Mouse (Mus musculus): ENCODE results near the gene Dchs2. TPM values are rescaled to one million over a fixed set of nuclear protein-coding genes. Genes with fewer than 3 reads are reported as not detected.

Gene Dchs2
- polyA plus RNA-seq, 1 experiment from 2014 or later: 0.01 TPM

- no peaks in the 10 kb centered on the region for H3K27me3 ChIP-seq
- H3K4me2 ChIP-seq: no peak overlapping the region
- H3K4me1 ChIP-seq (replicated peaks): no peaks in the 10 kb centered on the region
- 60% methylated on average over 4 of the region's 4 CpGs for WGBS (ENCODE audit: insufficient replicate concordance)
- no peak overlapping the region for H3K4me3 ChIP-seq (replicated peaks)
- no peak overlapping the region for H3K9ac ChIP-seq
- H3K36me3 ChIP-seq: no peaks in the 10 kb centered on the region
- ATAC-seq (ENCODE audit: low read depth) (no peak), DNase-seq (no peak)
- no peaks in the 10 kb centered on the region for H3K9me3 ChIP-seq (replicated peaks)
- H3K27ac ChIP-seq: no peak overlapping the region
Measured at GRCm38 (mm10) chr3:83156165-83156564, 28.4 kb downstream of the Dchs2 start.

GRCm38 (mm10) chr3:83161542-83162231, 33.9 kb downstream of the Dchs2 start:
- ATAC-seq (ENCODE audit: low read depth): no peak
- H3K9me3 ChIP-seq (replicated peaks): no peaks in the 10 kb centered on the region
- no peaks in the 10 kb centered on the region for H3K27me3 ChIP-seq
- no peaks in the 10 kb centered on the region for H3K36me3 ChIP-seq
- no peak overlapping the region for H3K9ac ChIP-seq
- H3K4me3 ChIP-seq (replicated peaks): no peak overlapping the region
- WGBS (ENCODE audit: insufficient replicate concordance): 64% methylated on average over 6 of the region's 6 CpGs
- H3K27ac ChIP-seq: no peak overlapping the region
- H3K4me1 ChIP-seq (replicated peaks): no peaks in the 10 kb centered on the region
- no peak for DNase-seq
- no peak overlapping the region for H3K4me2 ChIP-seq

GRCm38 (mm10) chr3:83163676-83164075, 35.9 kb downstream of the Dchs2 start:
- no peaks in the 10 kb centered on the region for H3K4me1 ChIP-seq (replicated peaks)
- no peaks in the 10 kb centered on the region for H3K9me3 ChIP-seq (replicated peaks)
- DNase-seq (no peak), ATAC-seq (ENCODE audit: low read depth) (no peak)
- H3K4me2 ChIP-seq: no peak overlapping the region
- WGBS (ENCODE audit: insufficient replicate concordance): 66% methylated on average over 3 of the region's 3 CpGs
- no peak overlapping the region for H3K9ac ChIP-seq
- no peaks in the 10 kb centered on the region for H3K36me3 ChIP-seq
- H3K27me3 ChIP-seq: no peaks in the 10 kb centered on the region
- H3K4me3 ChIP-seq (replicated peaks): no peak overlapping the region
- H3K27ac ChIP-seq: no peak overlapping the region

- 80% methylated on average over 5 of the region's 5 CpGs for WGBS (ENCODE audit: insufficient replicate concordance)
- Histone ChIP-seq H3K27ac (no peak overlapping the region), H3K4me2 (no peak overlapping the region), H3K9me3 (replicated peaks) (no peaks in the 10 kb centered on the region), H3K36me3 (no peaks in the 10 kb centered on the region), H3K4me1 (replicated peaks) (no peaks in the 10 kb centered on the region), H3K4me3 (replicated peaks) (no peak overlapping the region), H3K9ac (no peak overlapping the region), H3K27me3 (no peaks in the 10 kb centered on the region)
- DNase-seq (no peak), ATAC-seq (ENCODE audit: low read depth) (no peak)
Measured at GRCm38 (mm10) chr3:83185527-83185926, 57.8 kb downstream of the Dchs2 start.

- 55% methylated on average over 2 of the region's 2 CpGs for WGBS (ENCODE audit: insufficient replicate concordance)
- Histone ChIP-seq H3K4me2 (no peak overlapping the region), H3K27me3 (no peaks in the 10 kb centered on the region), H3K4me3 (replicated peaks) (no peak overlapping the region), H3K27ac (no peak overlapping the region), H3K9me3 (replicated peaks) (no peaks in the 10 kb centered on the region), H3K4me1 (replicated peaks) (no peaks in the 10 kb centered on the region), H3K9ac (no peak overlapping the region), H3K36me3 (no peaks in the 10 kb centered on the region)
- ATAC-seq (ENCODE audit: low read depth) (no peak), DNase-seq (no peak)
Measured at GRCm38 (mm10) chr3:83191271-83191670, 63.5 kb downstream of the Dchs2 start.

GRCm38 (mm10) chr3:83192401-83192800, 64.7 kb downstream of the Dchs2 start:
- H3K9ac ChIP-seq: no peak overlapping the region
- H3K4me3 ChIP-seq (replicated peaks): no peak overlapping the region
- H3K4me2 ChIP-seq: no peak overlapping the region
- H3K36me3 ChIP-seq: no peaks in the 10 kb centered on the region
- no peak overlapping the region for H3K27ac ChIP-seq
- no peaks in the 10 kb centered on the region for H3K4me1 ChIP-seq (replicated peaks)
- ATAC-seq (ENCODE audit: low read depth): no peak
- no peak for DNase-seq
- H3K9me3 ChIP-seq (replicated peaks): no peaks in the 10 kb centered on the region
- WGBS (ENCODE audit: insufficient replicate concordance): 29% methylated on average over 1 of the region's 1 CpGs
- no peaks in the 10 kb centered on the region for H3K27me3 ChIP-seq

GRCm38 (mm10) chr3:83194911-83195310, 67.2 kb downstream of the Dchs2 start:
- no peak for DNase-seq

GRCm38 (mm10) chr3:83201286-83201980, 73.7 kb downstream of the Dchs2 start:
- Histone ChIP-seq H3K27ac (no peak overlapping the region), H3K36me3 (no peaks in the 10 kb centered on the region), H3K9ac (no peak overlapping the region), H3K9me3 (replicated peaks) (no peaks in the 10 kb centered on the region), H3K4me2 (no peak overlapping the region), H3K27me3 (no peaks in the 10 kb centered on the region), H3K4me3 (replicated peaks) (no peak overlapping the region), H3K4me1 (replicated peaks) (no peaks in the 10 kb centered on the region)
- WGBS (ENCODE audit: insufficient replicate concordance): 41% methylated on average over 4 of the region's 4 CpGs
- no peak for DNase-seq
- ATAC-seq (ENCODE audit: low read depth): no peak

More at GRCm38 (mm10) chr3:83194911-83195310, 67.2 kb downstream of the Dchs2 start:
- Histone ChIP-seq H3K27me3 (no peaks in the 10 kb centered on the region), H3K27ac (no peak overlapping the region), H3K4me3 (replicated peaks) (no peak overlapping the region), H3K9ac (no peak overlapping the region), H3K4me1 (replicated peaks) (no peaks in the 10 kb centered on the region), H3K4me2 (no peak overlapping the region), H3K36me3 (no peaks in the 10 kb centered on the region), H3K9me3 (replicated peaks) (no peaks in the 10 kb centered on the region)
- 57% methylated on average over 5 of the region's 5 CpGs for WGBS (ENCODE audit: insufficient replicate concordance)
- no peak for ATAC-seq (ENCODE audit: low read depth)

GRCm38 (mm10) chr3:83205073-83205668, 77.4 kb downstream of the Dchs2 start:
- Histone ChIP-seq H3K27ac (no peak overlapping the region), H3K9me3 (replicated peaks) (no peaks in the 10 kb centered on the region), H3K4me2 (no peak overlapping the region), H3K36me3 (no peaks in the 10 kb centered on the region), H3K9ac (no peak overlapping the region), H3K27me3 (no peaks in the 10 kb centered on the region), H3K4me1 (replicated peaks) (no peaks in the 10 kb centered on the region), H3K4me3 (replicated peaks) (no peak overlapping the region)
- ATAC-seq (ENCODE audit: low read depth) (no peak), DNase-seq (no peak)
- WGBS (ENCODE audit: insufficient replicate concordance): 19% methylated on average over 8 of the region's 8 CpGs

GRCm38 (mm10) chr3:83209646-83210045, 81.9 kb downstream of the Dchs2 start:
- H3K9me3 ChIP-seq (replicated peaks): no peaks in the 10 kb centered on the region
- WGBS (ENCODE audit: insufficient replicate concordance): 62% methylated on average over 9 of the region's 9 CpGs
- DNase-seq: no peak

GRCm38 (mm10) chr3:83210210-83210609, 82.5 kb downstream of the Dchs2 start:
- Histone ChIP-seq H3K9me3 (replicated peaks) (no peaks in the 10 kb centered on the region), H3K9ac (no peak overlapping the region), H3K4me1 (replicated peaks) (no peaks in the 10 kb centered on the region), H3K4me2 (no peak overlapping the region), H3K27me3 (no peaks in the 10 kb centered on the region), H3K4me3 (replicated peaks) (no peak overlapping the region), H3K36me3 (no peaks in the 10 kb centered on the region), H3K27ac (no peak overlapping the region)
- no peak for DNase-seq
- WGBS (ENCODE audit: insufficient replicate concordance): 35% methylated on average over 4 of the region's 4 CpGs
- no peak for ATAC-seq (ENCODE audit: low read depth)

More at GRCm38 (mm10) chr3:83209646-83210045, 81.9 kb downstream of the Dchs2 start:
- H3K9ac ChIP-seq: no peak overlapping the region
- H3K4me3 ChIP-seq (replicated peaks): no peak overlapping the region
- H3K27me3 ChIP-seq: no peaks in the 10 kb centered on the region
- no peak for ATAC-seq (ENCODE audit: low read depth)
- no peak overlapping the region for H3K27ac ChIP-seq
- no peak overlapping the region for H3K4me2 ChIP-seq
- no peaks in the 10 kb centered on the region for H3K36me3 ChIP-seq
- H3K4me1 ChIP-seq (replicated peaks): no peaks in the 10 kb centered on the region
